Mouse (Mus musculus): ENCODE results near the gene Gm49325. TPM values are rescaled to one million over a fixed set of nuclear protein-coding genes. Genes with fewer than 3 reads are reported as not detected.

The Gm49325 gene
- polyA plus RNA-seq, 1 experiment from 2014 or later = 3.0 TPM

MicroRNAs within 50 kb of the gene (microRNA counts, 519-probe panel; counts per million panel counts)
- 30.5 counts per million for microRNA mmu-miR-1930

Small RNAs within 50 kb of the gene (microRNA-seq; reads per million reads assigned to microRNA genes)
- gene Mir1930 (ENCODE audit: borderline number of aligned reads) = 15.9 reads per million, percentile 29 among the genes with 10 or more reads in this experiment

Other genes with a start within 250 kb of the Gm49325 start
- gene Adarb1, start 187.9 kb upstream of the Gm49325 start, polyA plus RNA-seq (2014; fragmentation: Nextera tagmentation; extraction: Ambion mirVana) = 38.9 and 49.1 TPM in 2 replicates
- 38.4 and 43.8 TPM in 2 replicates for gene Fam207a, start 90.4 kb upstream of the Gm49325 start, polyA plus RNA-seq (2014; fragmentation: Nextera tagmentation; extraction: Ambion mirVana)
- 2.0 and 3.0 TPM in 2 replicates for gene Itgb2, start 75.9 kb upstream of the Gm49325 start, polyA plus RNA-seq (2014; fragmentation: Nextera tagmentation; extraction: Ambion mirVana)
- gene Pttg1ip, start 24.5 kb upstream of the Gm49325 start, polyA plus RNA-seq (2014; fragmentation: Nextera tagmentation; extraction: Ambion mirVana) = 109 and 112 TPM in 2 replicates
- gene Sumo3, start 100 bp upstream of the Gm49325 start, polyA plus RNA-seq (2014; fragmentation: Nextera tagmentation; extraction: Ambion mirVana) = 329 and 337 TPM in 2 replicates
- gene Ube2g2, start 16.1 kb downstream of the Gm49325 start, polyA plus RNA-seq (2014; fragmentation: Nextera tagmentation; extraction: Ambion mirVana) = 47.9 and 50.9 TPM in 2 replicates
- 0.11 and 0.22 TPM in 2 replicates for gene Tspear, start 80.4 kb downstream of the Gm49325 start, polyA plus RNA-seq (2014; fragmentation: Nextera tagmentation; extraction: Ambion mirVana)
- not detected in 2 replicates for gene Gm19402, start 84.6 kb downstream of the Gm49325 start, polyA plus RNA-seq (2014; fragmentation: Nextera tagmentation; extraction: Ambion mirVana)
- not detected in 2 replicates for gene Gm9508, start 91.0 kb downstream of the Gm49325 start, polyA plus RNA-seq (2014; fragmentation: Nextera tagmentation; extraction: Ambion mirVana)
- not detected in 2 replicates for gene Gm10272, start 100.4 kb downstream of the Gm49325 start, polyA plus RNA-seq (2014; fragmentation: Nextera tagmentation; extraction: Ambion mirVana)
- not detected in 2 replicates for gene Gm10024, start 105.3 kb downstream of the Gm49325 start, polyA plus RNA-seq (2014; fragmentation: Nextera tagmentation; extraction: Ambion mirVana)
- gene Gm10142, start 109.6 kb downstream of the Gm49325 start, polyA plus RNA-seq (2014; fragmentation: Nextera tagmentation; extraction: Ambion mirVana) = not detected in 2 replicates
- not detected in 2 replicates for gene Krtap12-1, start 114.4 kb downstream of the Gm49325 start, polyA plus RNA-seq (2014; fragmentation: Nextera tagmentation; extraction: Ambion mirVana)
- gene Gm10100, start 120.3 kb downstream of the Gm49325 start, polyA plus RNA-seq (2014; fragmentation: Nextera tagmentation; extraction: Ambion mirVana) = not detected in 2 replicates
- gene Gm18596, start 136.4 kb downstream of the Gm49325 start, polyA plus RNA-seq (2014; fragmentation: Nextera tagmentation; extraction: Ambion mirVana) = not detected in 2 replicates
- not detected in 2 replicates for gene Gm9736, start 145.2 kb downstream of the Gm49325 start, polyA plus RNA-seq (2014; fragmentation: Nextera tagmentation; extraction: Ambion mirVana)
- gene Gm3233, start 153.5 kb downstream of the Gm49325 start, polyA plus RNA-seq (2014; fragmentation: Nextera tagmentation; extraction: Ambion mirVana) = not detected in 2 replicates
- gene Gm3238, start 165.1 kb downstream of the Gm49325 start, polyA plus RNA-seq (2014; fragmentation: Nextera tagmentation; extraction: Ambion mirVana) = not detected in 2 replicates
- gene Gm7138, start 170.7 kb downstream of the Gm49325 start, polyA plus RNA-seq (2014; fragmentation: Nextera tagmentation; extraction: Ambion mirVana) = not detected in 2 replicates
- not detected in 2 replicates for gene Gm3250, start 176.3 kb downstream of the Gm49325 start, polyA plus RNA-seq (2014; fragmentation: Nextera tagmentation; extraction: Ambion mirVana)
- not detected in 2 replicates for gene Gm7137, start 182.0 kb downstream of the Gm49325 start, polyA plus RNA-seq (2014; fragmentation: Nextera tagmentation; extraction: Ambion mirVana)
- gene Gm9639, start 188.9 kb downstream of the Gm49325 start, polyA plus RNA-seq (2014; fragmentation: Nextera tagmentation; extraction: Ambion mirVana) = not detected in 2 replicates
- not detected in 2 replicates for gene Gm19668, start 192.9 kb downstream of the Gm49325 start, polyA plus RNA-seq (2014; fragmentation: Nextera tagmentation; extraction: Ambion mirVana)
- gene Gm9507, start 205.6 kb downstream of the Gm49325 start, polyA plus RNA-seq (2014; fragmentation: Nextera tagmentation; extraction: Ambion mirVana) = not detected in 2 replicates
- gene Gm2696, start 208.5 kb downstream of the Gm49325 start, polyA plus RNA-seq (2014; fragmentation: Nextera tagmentation; extraction: Ambion mirVana) = not detected in 2 replicates
- not detected in 2 replicates for gene Krtap10-4, start 220.9 kb downstream of the Gm49325 start, polyA plus RNA-seq (2014; fragmentation: Nextera tagmentation; extraction: Ambion mirVana)
- gene Krtap10-10, start 229.8 kb downstream of the Gm49325 start, polyA plus RNA-seq (2014; fragmentation: Nextera tagmentation; extraction: Ambion mirVana) = not detected in 2 replicates
- gene Gm36176, start 240.6 kb downstream of the Gm49325 start, polyA plus RNA-seq (2014; fragmentation: Nextera tagmentation; extraction: Ambion mirVana) = not detected in 2 replicates
- not detected in 2 replicates for gene Gm10318, start 246.7 kb downstream of the Gm49325 start, polyA plus RNA-seq (2014; fragmentation: Nextera tagmentation; extraction: Ambion mirVana)

Measured in lung, embryonic 14.5 days (tissue).